Mouse (Mus musculus) splenic B cell, adult 2 months (primary cell): ENCODE measurements around the gene Kirrel3.

Experiments used
- DNase-seq: peaks from one replicate; pipeline ENCODE4 v3.0.0-alpha.2; 2011; ENCODE audit warnings: low read depth, low spot score
- H3K27me3 ChIP-seq: 2 replicates; pipeline ENCODE4 v1.6.1; 2012; ENCODE audit warnings: mild to moderate bottlenecking, low read length, moderate library complexity, mixed read lengths; ENCODE audit not compliant: control insufficient read depth, poor library complexity, insufficient read depth, severe bottlenecking
- H3K36me3 ChIP-seq: 2 replicates; pipeline ENCODE4 v1.6.1; 2012; ENCODE audit warnings: mild to moderate bottlenecking, low read length, moderate library complexity, mixed read lengths; ENCODE audit not compliant: control insufficient read depth, poor library complexity, insufficient read depth, severe bottlenecking

Gene Kirrel3

DNA sequence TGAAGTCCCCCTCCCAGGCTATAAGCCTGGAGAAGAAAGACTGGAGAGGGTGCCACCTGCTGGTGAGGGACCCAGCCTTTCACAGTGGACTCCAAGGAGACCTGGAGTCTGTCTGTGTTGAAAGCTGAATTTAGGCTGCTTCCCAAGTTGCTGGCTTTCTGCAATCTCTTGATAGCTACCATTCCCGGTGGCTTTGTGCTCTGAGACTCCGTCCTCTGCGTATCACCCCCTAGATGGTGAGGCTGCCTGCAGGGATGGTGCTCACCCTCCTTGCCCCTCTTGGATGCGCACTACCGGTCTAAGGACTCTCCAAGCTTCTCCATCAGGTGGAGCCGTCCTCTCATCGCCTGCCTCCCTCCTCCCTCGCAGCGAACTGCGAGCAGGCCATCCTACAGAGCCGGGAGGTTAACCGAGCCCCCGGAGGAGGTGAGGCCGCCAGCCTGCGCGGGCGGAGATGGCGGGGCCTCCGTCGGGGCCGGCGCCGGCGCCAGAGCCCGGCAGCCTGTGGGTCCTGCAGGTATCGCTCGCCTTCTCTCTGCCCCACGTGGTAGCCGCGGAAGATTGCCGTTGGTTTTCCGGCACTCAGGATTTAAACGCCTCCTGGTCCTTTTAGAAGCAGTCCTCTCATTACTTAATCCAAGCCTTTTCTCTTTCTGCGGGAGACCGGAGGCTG lies at the start of gene Kirrel3:
Gene Kirrel3 (plus strand): TSS at position 136 of the 673 bp plus-strand sequence.
- H3K27me3 ChIP-seq: no peaks in the 10 kb centered on the region; the same call in 1 of the 2 replicates
- no peaks in the 10 kb centered on the region for H3K36me3 ChIP-seq
- DNase-seq: no peak

DNA sequence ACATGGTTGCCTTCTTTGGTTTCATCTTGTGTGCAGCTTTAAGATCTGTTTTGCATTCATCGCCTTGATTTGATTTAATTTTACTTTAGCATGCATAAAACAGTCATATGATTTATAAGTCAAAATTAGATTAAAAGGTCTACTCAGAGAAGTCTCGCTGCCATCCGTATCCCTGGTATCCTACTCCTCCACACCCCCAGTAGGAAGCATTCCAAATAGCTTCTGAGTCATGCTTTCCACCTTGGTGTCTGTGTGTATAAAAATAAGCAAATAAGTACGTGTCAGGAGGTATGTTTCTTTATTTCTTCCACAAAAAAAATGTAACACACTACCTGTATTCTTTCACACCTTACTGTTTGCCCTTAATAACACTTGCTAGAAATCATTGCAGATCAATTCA lies 45.0 kb upstream of the Kirrel3 start:
- no peak for DNase-seq
- no peaks in the 10 kb centered on the region for H3K27me3 ChIP-seq
- H3K36me3 ChIP-seq: no peaks in the 10 kb centered on the region

DNA sequence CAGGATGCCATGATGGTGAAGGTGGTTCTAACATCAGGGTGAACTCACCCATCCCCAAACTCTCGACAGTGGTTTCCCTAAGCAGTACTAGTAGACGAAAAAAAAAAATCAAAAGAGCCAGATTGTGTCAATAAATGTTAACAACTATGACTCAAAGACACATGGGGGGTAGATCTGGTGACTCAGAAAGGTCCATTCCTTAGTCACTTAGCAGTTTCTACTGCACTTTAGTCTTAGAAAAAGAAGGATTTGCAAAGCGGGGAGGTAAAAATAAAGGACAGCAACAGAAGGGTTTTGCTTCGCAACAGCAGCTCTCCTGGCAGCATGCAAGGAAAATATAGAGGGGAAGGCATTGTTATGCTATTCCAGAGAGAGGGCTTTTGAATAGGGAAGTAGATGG lies 41.7 kb upstream of the Kirrel3 start:
- H3K27me3 ChIP-seq: no peaks in the 10 kb centered on the region
- DNase-seq: no peak
- H3K36me3 ChIP-seq: no peaks in the 10 kb centered on the region

DNA sequence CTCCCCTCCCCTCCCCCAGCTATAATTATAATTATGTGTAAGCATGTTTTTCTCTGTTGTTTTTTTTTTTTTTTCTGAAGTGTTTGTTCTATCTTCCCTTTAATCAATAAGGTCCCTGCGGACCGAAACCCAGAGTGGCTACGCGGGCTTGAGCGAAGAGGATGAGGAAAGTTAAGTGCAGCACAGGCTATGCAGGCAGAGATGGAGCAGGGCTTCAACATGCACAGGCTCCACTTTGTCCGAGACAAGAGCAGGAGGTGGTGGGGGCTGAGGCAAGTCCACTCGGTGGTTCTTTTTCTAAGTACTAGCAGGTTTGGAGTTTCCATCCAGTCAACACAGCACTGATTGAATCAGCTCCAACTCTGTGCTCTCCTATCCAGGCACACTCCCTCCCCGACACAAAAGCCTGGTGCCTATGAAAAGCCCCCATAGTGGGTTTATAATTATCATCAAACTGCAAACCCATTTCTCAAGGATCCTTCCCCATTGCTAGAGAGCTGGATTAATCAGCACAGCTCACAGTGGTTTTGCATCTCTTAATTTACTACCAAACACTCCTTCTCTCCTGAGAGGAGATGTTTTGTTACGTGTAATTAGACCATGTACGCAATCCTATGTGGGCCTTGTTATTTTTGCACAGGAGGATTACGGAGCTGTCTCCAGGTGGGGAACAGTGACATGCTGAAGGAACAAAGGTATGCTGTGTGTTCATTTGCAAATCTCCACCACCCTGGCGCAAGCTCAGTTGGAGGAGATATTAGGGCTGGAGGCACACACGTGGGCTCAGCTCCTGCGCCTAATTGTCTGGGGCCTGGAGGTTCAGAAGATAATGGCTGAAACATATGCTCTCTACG lies 39.0 kb upstream of the Kirrel3 start:
- Histone ChIP-seq H3K36me3 (no peaks in the 10 kb centered on the region), H3K27me3 (no peaks in the 10 kb centered on the region)
- no peak for DNase-seq

DNA sequence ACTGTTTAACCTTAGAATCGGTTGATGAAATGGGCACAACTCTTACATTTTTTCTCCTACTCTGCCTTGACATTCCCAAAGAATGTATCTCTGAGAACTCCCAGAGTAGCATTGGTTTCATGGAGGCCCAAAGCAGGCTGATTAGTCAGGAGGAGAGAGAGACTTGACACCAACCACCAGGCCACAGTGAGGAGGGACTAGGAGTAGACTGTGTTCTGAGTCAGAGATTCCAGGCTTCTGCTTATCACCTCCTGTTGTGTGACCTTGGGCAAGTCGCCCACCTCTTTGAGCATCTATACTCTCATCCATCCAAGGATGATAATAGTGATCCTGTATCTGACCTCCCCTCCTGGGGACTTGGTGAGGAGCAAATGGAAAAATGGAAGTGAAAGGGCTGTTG lies 38.0 kb upstream of the Kirrel3 start:
- Histone ChIP-seq H3K36me3 (no peaks in the 10 kb centered on the region), H3K27me3 (no peaks in the 10 kb centered on the region)
- no peak for DNase-seq

DNA sequence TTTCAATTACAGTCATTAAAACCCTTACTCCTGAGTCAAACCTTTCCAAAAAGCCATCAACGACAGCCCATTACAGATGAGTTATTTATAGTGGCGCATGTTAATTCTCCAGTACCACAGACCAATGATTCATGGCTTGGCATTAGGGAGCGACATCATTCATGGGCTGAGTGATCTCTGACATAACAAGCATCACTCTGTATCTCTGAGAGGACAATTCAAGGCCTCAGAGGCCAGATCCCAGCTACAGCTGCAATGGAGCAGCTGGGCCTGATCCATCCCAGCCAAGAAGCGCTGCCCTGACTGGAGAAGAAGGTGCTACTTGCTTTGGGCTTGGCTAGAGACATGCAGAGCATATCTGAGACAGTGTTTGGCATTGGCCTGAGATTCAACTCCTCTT lies 37.2 kb upstream of the Kirrel3 start:
- no peaks in the 10 kb centered on the region for H3K27me3 ChIP-seq
- DNase-seq: no peak
- no peaks in the 10 kb centered on the region for H3K36me3 ChIP-seq

DNA sequence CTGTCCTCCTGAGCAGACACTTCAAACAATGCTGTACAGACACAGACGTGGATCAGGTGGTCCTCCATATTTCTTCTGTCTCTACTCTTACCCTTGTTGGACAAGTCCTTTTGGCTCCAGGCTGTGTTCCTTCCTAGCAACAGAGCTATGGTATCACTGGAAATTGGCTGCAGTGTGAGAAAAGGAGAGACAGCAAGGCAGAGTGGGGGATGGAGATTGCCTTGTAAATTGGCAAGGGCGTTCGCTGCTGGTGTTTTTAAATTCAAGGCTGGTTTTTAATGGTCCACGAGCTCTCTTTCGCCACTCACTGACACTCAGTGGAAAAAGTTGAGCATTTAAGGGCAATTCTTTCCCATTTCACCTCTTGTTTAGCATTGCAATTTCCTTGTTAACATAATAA lies 27.5 kb upstream of the Kirrel3 start:
- no peaks in the 10 kb centered on the region for H3K36me3 ChIP-seq
- H3K27me3 ChIP-seq: no peaks in the 10 kb centered on the region
- DNase-seq: no peak

DNA sequence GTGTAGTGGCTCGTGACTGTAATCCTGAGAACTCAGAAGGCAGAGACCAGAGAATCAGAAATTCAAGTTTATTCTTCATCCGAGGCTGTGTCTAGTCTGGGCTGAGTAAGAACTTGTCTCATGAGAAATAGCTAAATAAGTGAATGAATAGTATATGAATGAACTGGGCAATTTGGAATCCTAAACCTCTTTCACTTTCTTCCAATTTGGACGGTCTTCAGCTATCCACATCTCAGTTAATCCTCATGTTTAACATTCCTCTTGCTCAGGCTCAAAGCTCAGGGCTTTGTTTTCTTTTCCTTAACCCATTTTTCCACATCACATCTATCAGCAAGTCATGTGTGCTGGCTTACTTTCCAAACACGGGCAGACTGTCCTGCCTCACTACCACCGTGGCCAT lies 25.7 kb upstream of the Kirrel3 start:
- DNase-seq: no peak
- Histone ChIP-seq H3K36me3 (no peaks in the 10 kb centered on the region), H3K27me3 (no peaks in the 10 kb centered on the region)

DNA sequence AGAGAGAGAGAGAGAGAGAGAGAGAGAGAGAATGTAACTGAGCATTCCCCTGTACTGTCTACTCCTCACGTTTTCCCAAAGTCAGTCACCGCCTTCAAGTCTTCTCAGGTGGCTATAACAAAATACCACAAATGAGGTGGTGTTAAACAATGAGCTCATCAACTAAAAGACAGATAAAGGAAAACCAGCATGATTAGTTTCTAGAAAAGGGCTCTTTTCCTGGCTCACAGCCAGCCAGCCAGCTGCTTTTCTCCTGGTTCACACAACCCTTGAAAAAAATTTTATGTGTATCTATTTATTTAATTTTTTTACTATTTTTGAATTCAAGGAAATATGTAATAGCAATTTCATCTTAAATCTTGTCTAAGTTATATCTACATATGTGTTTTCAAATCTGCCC lies 22.0 kb upstream of the Kirrel3 start:
- no peak for DNase-seq
- Histone ChIP-seq H3K36me3 (no peaks in the 10 kb centered on the region), H3K27me3 (no peaks in the 10 kb centered on the region)

DNA sequence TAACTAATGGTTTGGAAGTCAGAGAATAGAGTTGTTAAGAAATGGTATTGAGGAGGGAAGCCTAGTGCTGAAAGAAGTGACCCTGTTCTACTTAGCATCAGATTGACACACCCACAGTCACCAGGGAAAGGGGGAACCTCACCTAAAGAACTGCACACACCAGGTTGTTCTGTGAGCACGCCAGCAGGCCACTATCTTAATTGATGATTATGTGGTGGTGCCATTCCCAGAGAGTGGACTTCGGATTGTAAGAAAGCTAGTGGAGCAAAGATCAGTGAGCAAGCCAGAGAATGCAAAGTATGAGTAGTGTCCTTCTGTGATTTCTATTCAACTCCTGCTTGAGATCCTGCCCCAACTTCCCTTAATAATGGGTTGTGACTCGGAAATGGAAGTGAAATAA lies 19.6 kb upstream of the Kirrel3 start:
- H3K27me3 ChIP-seq: no peaks in the 10 kb centered on the region
- DNase-seq: no peak
- H3K36me3 ChIP-seq: no peaks in the 10 kb centered on the region

DNA sequence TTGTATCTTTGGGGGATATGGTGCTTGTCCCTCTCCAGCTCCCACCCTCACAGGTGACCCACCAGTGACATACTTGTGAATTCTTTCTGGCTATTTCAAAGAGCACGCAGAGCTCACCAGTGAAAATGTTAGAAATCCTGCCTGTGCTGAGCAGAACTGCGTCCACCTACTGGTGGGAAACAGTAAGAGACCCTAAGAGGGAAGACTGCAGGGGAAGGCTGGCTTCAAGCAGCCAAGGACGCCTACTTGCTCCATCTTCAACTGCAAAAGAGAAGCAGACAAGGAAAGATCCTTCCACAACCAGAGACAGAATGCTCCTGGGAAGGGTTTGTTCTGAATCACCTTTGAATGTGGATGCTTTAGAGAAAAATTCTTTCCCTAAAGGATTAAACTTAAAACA lies 16.5 kb upstream of the Kirrel3 start:
- Histone ChIP-seq H3K36me3 (no peaks in the 10 kb centered on the region), H3K27me3 (no peaks in the 10 kb centered on the region)
- no peak for DNase-seq

DNA sequence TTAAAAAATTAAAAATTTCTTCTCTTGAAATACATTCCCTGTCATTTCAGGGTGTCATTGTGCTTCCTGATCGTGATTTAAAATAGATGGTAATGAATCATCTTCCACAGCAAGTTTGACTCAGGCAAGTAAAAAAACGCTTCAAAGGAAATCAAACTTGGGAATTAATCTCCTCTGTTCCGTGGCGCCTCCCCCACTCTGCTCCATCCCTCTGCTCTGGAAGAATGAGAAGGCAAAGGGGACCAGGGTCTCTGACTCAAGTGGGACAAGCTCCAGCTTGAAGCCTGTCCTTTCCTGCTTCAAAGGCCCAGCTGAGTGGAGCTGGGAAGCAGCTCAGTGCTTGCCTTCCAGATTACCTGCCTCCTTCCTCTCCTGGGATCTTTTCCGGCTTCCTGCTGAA lies 9.5 kb upstream of the Kirrel3 start:
- Histone ChIP-seq H3K36me3 (no peaks in the 10 kb centered on the region), H3K27me3 (no peaks in the 10 kb centered on the region)
- DNase-seq: no peak

DNA sequence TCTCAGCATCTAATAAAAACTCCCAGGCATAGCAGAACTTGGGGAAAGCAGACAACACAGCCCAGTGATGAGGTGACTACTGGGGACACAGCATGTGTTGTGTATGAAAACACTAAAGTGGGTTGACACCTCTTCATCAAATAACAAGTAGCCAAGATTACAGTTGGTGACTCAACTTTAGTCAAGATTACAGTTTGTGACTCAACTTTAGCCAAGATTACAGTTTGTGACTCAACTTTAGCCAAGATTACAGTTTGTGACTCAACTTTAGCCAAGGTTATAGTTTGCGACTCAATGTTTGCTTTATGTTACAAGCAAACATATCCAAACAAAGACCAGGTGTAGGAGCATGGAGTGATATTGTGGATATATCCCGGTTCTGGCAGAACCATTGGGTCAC lies 7.2 kb upstream of the Kirrel3 start:
- no peak for DNase-seq
- Histone ChIP-seq H3K36me3 (no peaks in the 10 kb centered on the region), H3K27me3 (no peaks in the 10 kb centered on the region)

DNA sequence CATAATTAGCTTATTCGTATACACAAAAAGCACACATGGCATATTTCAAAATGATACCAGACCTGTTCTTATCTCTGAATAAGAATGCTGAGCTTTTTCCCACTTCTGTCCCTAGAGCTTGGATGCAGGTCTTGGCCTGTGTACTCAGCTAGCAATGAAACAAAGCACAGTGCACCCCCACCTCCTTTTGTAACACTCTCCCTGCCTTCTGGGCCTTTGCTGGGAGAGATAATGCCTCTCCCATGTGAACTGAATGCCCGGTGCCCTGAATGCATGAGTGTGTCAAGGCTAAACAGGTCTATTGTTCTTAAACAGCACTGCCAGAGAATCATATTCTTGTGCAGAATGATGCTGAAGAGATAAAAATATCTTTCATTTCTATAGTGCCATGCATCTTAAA lies 2.5 kb upstream of the Kirrel3 start:
- DNase-seq: no peak
- Histone ChIP-seq H3K27me3 (no peaks in the 10 kb centered on the region; the same call in 1 of the 2 replicates), H3K36me3 (no peaks in the 10 kb centered on the region)

DNA sequence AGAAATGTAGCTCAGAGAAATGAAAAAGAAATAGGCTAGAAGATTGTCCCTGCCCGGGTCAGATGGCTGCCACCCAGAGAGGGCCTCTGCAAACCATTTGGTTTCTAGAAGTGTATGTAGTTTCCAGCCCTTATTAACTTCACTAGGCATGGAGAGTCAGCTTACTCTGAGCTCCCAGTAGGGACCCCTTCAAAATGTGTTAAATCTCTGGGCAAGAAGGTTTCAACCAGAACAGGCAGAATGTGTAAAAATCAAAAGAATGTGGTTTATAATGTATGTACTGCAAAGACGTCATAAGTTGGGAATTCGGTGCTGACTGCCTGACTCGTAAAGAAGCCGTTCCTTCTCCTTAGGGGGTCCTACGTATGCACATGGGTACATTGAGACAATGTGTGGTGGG lies 1.0 kb upstream of the Kirrel3 start:
- no peaks in the 10 kb centered on the region; the same call in 1 of the 2 replicates for H3K27me3 ChIP-seq
- no peaks in the 10 kb centered on the region for H3K36me3 ChIP-seq
- no peak for DNase-seq
